Mouse (Mus musculus): ENCODE data around the gene Tdp2.

Gene Tdp2

DNA sequence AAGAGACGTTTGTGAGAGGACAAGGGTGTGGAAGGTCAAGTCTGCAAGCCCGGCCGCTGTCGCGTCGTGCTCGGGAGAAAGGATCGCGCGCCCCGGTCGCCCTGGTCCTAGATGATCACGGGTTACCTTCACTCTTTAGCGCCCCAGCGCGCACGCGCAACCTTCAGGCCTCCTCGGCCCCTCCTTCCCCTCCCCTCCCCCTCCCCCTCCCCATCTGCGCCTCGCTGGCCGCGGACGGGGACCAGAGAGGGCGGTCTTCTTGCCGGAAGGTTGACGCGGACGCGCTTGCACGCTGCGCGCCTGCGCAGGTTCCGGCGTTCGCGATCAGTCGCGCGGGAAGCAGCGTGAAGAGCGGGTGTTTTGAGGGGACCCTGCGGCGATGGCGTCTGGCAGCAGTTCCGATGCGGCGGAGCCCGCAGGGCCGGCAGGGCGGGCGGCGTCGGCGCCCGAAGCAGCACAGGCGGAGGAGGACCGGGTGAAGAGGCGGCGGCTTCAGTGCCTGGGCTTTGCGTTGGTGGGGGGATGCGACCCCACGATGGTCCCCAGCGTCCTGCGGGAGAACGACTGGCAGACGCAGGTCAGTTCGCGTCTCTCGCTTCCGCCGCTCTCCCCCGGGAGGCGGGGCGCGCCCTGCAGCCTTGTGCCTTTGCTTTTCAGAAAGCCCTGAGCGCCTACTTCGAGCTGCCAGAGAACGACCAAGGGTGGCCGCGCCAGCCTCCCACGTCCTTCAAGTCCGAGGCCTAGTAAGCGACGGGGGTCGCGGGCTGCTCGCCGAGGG, at the start of gene Tdp2, which contains the start of gene Acot13:
TSS of gene Tdp2 (plus strand) at position 327 of the 778 bp plus-strand sequence.
TSS of gene Acot13 (minus strand) at position 188 of the 778 bp plus-strand sequence.
- peak; percentile 98 for DNase-seq (ENCODE audit: low read depth, low spot score)

DNA sequence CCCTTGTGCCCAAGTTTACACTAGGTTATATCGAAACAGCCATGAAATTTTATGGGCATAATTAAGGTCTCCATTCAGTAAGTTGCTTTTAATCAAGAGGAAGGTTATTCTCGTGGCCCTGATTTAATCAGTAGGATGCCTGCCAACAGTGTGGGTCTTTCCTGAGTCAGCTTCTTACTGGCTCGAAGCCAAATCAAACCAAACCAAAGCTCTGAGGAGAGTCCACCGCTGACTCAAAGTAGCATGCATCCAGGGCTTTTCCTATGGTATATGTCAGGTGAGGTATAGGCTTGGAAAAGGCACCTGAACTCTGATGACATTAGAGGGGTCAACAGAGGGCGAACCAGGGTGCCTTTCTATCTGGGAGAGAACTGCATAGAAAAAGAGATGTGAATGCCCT, 49.6 kb upstream of the Tdp2 start:
- DNase-seq (ENCODE audit: low read depth, low spot score), result no peak

DNA sequence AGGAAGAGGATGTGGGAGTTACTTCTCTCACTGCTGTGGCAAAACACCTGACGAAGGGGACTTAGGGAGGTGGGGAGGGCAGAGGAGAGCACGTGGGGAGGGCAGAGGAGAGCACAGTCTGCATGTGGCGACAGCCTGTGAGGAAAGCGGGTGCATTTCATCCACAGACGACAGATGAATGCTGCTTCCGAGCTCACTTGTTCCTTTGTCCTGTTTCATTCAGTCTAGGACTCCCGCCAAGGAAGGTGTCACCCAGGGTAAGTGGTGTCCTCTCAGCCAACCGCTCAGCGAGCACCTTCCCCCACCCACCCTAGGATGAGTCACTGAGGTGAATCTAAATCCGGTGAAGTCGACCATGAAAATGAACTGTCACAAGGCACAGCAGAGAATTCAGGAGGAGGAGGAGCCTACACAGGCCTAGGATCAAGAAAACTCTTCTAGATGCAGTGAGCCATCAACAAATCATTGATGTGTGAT, 45.4 kb upstream of the Tdp2 start:
- no peak for DNase-seq (ENCODE audit: low read depth, low spot score)

DNA sequence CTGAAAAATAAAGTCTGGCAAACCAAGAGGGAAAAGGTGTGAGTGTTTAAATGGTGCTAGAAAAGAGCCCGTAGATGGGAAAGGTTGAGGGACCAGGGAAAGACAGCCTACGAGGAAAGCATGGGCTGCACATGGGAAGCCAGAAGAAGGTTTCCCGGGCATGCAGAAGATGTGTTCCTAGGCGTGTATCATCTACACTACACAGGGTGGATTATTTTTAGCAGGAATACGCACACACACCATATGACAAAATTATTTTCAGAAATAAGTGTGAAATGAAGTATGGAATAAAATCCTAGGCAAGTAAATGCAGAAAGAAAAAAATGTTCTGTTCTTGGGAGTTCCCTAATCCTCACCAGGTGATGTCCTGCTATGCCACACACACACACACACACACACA, 44.0 kb upstream of the Tdp2 start:
- no peak for DNase-seq (ENCODE audit: low read depth, low spot score)

GRCm38 (mm10) chr13:24791349-24791748, 40.1 kb upstream of the Tdp2 start:
- peak; percentile 72 for DNase-seq (ENCODE audit: low read depth, low spot score)

DNA sequence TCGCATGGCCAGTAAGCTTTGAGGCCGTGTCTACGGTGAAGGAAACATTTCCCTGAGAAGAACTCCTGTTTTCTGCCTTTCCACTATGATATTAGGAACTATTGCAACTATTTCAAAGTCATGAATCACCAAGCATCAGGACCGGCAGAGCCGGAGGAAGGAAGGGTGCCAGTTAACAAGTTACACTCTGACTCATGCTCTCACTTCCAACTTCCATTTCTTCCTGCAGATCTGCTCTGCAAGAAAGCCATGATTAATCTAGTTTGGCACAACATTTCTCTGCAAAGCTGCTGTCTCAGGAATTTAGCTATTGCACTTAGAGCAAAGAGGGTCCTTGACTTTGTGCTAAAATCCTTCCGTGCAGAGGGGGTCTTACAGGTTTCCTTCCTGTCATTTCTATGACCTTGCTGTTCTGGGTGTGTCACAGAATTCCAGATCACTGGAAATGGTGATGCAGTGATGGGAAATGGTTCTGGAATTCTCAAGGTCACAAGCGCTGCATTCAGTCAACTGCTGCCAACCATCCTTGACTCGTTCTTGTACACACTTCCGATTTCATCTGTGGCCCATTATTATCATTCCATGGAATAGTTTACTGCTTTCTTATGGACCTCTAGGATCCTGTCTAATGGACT, 39.0 kb upstream of the Tdp2 start:
- peak; percentile 53 for DNase-seq (ENCODE audit: low read depth, low spot score)

- DNase-seq (ENCODE audit: low read depth, low spot score), result no peak
Measured at GRCm38 (mm10) chr13:24798686-24799085, 32.8 kb upstream of the Tdp2 start.

DNA sequence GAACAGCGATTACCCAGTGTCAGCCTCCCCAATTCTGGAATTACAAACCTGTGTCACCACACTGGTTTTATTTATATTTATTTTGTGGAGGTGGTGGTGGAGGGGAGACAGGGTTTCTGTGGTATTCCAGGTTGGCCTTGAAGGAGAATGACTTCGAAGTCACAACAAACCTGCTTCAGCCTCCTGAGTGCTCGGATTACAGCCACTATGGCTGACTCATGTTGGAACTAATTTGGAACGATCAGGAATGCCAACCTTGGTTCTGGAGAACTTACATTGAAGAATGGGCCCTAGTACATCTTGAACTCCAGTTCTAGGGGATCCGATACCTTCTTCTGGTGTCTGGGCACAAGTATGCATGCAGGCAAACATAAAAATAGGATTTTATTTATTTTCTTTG, 32.1 kb upstream of the Tdp2 start:
- DNase-seq (ENCODE audit: low read depth, low spot score), result no peak

GRCm38 (mm10) chr13:24799925-24800673, 31.4 kb upstream of the Tdp2 start:
- peak; percentile 56 for DNase-seq (ENCODE audit: low read depth, low spot score)

- DNase-seq (ENCODE audit: low read depth, low spot score), result peak; percentile 99
Measured at GRCm38 (mm10) chr13:24800674-24801307, 30.7 kb upstream of the Tdp2 start.

DNA sequence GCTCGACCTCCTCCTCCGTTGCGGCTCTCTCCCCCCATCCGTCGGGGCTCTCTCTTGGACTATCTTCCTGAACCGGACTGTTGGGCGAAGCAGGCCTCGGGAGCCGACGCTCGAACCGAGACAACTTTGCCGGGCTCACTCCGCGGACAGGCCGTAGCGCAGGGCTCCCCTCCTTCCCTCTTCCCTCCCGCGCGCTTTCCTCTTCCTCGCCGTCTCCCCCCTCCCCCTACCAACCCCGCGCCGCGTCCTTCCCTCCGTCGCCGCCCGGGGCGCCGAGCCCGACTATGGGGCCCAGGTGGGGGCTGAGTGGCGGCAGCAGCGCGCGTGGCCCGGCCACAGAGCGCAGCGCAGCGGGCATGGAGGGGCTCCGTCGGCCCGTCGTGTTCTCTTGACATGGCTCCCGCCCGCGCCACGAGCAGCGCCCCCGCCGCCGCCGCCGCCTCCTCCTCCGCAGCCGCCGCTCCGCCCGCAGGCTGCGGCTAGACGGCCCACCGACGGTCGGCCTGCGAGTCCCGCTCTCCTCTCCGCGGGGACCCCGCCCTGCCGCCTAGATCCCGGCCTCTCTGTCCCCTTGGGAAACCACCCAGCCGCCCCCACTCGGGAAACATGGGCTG, 30.1 kb upstream of the Tdp2 start, which contains the start of gene BC005537:
TSS of gene BC005537 (plus strand) at position 350 of the 614 bp plus-strand sequence.
- no peak for DNase-seq (ENCODE audit: low read depth, low spot score)

DNA sequence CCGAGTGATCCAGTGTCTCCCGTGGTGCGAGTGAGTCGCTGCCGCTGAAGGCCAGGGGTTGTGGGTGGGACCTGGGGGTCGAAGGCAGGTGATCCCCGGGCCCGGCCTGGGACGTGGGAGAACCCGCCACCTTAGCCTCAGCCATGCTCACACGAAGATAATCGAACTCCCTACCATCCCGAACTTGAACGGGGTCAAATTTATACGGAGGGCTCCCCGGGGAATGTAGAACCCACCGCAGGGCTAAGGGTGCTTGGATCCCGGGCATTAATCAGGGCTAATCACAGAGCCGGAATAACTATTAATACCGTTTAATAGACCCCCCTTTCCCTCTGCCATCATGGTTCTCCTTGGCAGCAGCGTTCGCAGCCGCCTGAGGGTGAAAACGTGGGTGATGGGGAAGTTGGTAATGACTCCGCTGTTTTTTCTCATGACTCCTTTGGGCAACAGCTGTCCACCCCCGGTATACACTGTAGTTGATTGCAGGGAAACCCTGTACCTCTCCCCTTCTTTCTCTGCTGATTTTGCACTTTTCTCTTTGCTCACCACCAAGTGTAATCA, 29.3 kb upstream of the Tdp2 start:
- DNase-seq (ENCODE audit: low read depth, low spot score), result no peak

DNA sequence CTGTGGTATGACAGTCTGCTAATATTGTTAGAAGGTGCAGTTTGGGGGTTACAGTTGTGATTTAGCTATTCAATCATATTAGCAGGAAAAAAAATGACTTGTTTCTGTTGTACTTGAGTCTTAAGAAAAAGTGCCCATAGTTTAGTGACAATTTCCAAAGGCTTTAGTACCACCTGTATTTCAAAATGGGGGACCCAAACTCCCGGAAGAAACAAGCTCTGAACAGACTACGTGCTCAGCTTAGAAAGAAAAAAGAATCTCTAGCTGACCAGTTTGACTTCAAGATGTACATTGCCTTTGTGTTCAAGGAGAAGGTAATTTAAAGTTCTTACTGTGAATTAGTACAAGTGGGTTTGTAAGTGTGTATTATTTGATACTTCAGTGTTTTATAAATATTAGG, 28.3 kb upstream of the Tdp2 start:
- no peak for DNase-seq (ENCODE audit: low read depth, low spot score)

DNA sequence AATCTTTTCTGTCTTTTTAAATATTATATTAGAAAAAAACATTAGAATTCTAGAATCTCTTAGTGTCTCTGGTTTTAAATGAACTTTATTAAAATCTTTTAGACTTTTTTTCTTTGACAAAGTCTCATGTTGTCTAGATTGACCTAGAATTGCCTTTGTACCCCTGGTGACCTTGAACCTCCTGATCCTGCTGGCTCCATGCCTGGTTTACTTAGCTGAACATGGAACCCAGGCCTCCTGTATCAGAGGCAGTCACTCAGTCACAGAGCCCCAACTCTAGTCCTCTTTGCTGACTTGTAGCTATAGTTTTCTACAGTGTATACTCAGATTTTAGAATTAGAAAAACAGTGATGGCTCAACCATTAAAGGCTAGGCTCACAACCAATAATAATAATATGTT, 25.4 kb upstream of the Tdp2 start:
- DNase-seq (ENCODE audit: low read depth, low spot score), result no peak

DNA sequence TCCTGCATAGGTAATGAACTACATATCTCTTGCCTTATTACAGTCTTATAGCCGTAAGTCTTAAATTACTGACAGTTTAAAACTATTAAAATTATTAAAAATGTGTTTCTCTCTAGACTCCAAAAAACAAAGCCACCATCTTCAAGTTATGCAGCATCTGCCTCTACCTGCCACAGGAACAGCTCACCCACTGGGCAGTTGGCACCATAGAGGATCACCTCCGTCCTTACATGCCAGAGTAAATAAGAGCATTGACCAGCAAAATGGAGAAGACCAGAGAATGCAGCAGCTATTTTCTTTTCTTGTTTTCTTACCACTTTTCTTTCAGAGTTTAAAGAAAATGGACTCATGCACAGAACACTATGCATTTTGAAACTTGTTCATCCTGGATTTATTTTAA, 19.0 kb upstream of the Tdp2 start:
- DNase-seq (ENCODE audit: low read depth, low spot score), result no peak

GRCm38 (mm10) chr13:24814616-24815015, 16.9 kb upstream of the Tdp2 start:
- no peak for DNase-seq (ENCODE audit: low read depth, low spot score)

DNA sequence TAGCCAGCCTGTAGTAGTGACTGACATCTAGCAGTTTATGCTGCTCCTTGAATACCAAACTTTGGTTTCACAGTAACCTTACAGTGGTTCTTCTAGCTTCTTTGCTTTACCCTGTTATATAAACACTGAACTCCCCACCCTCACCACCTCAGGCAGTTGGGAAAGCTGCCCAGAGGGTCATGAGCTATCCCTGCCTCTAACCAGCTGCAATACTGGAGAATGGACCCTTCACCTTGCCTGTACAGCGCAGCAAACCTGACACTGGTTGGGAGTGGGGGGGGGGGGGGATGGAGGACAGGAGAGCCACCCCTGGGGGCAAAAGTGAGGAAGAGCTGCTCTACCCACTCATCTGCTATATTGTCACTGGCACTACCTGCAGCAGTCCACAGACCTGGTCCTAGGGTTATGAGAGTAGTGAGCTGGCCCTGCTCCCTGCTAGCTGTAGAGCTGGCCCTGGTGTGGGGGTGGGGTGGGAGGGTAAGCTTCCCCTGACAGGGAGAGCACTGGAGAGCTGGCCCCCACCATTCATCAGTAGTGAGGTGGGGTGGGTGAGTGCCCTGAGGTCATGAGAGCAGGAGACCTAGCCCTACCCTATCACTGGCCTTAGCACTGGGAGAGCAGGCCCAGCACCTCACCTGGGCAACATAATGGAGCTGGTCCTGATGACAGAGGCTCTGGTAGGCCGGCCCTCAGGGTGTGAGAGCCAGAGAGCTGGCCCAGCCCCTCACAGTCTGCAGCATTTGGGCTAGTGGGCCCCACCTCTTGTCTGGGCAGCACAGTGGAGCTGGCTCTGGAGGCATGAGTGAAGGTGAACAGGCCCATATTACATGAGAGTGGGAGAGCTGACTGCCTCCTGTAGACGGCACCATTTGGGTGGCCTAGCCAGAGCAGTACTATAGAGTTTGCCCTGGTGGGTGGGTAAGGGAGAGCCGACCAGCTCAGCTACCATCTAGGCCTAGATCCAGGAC, 15.1 kb upstream of the Tdp2 start:
- DNase-seq (ENCODE audit: low read depth, low spot score), result no peak

DNA sequence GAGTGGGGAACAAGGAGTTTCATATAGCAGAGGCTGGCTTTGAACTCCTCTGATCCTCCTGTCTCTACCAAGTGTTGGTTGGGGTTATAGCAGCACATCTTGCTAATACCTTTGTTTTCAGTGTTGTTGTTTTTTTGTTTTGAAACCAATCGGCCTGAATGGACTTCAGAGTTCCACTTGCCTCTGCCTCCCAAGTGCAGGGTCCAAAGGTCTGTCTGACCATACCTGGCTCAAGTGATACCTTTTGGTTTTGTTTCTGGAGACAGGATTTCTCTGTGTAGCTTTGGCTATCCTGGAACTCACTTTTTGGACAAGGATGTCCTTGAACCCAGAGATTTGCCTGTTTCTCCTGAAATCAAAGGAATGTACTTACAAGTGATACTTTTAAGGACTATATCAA, 11.5 kb upstream of the Tdp2 start:
- no peak for DNase-seq (ENCODE audit: low read depth, low spot score)

GRCm38 (mm10) chr13:24822663-24823343, 8.7 kb upstream of the Tdp2 start:
- no peak for DNase-seq (ENCODE audit: low read depth, low spot score)
